Comparison of ENCODE assay signal across 8 mouse cellular contexts in the genomic region with DNA sequence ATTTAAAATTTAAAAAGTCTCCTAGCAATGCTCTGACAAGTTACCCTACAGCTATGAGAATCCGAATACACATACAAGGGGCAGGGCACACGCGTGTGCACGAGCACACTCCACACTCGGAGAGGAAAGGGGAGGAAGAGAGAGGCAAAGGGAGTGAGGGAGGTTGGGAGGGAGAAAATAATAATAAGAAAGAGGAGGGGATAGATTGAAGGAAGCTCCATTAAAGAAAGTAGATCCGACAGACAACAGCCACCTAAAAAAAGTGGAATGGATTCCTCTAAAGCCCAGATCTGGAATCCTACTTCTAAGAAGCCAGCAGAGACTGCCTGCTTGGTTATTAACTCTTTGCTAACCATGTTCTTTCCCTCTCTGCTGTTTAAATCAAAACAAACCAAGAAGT. TPM values are rescaled to one million over a fixed set of nuclear protein-coding genes. Genes with fewer than 3 reads are reported as not detected.
DNase-seq lines count a peak whose midpoint lies in the region; ATAC-seq and TF ChIP-seq lines count a peak whose summit lies in the region.

No protein-coding gene starts in this region.

- H3K9ac ChIP-seq in lung, embryonic 15.5 days, result 0 out of 2 replicates have a peak overlapping the region, but pooled peaks have one; percentile 35
- peak overlapping the region; percentile 32; the same call in 1 of the 2 replicates for H3K9ac ChIP-seq in embryonic facial prominence, embryonic 14.5 days (ENCODE audit: low read depth, low read length)
- no peak overlapping the region for H3K9ac ChIP-seq in intestine, postnatal 0 days (ENCODE audit: low read depth, low read length)
- H3K9ac ChIP-seq in midbrain, postnatal 0 days (replicated peaks; ENCODE audit: low read length, poor library complexity, severe bottlenecking), result peak overlapping the region; percentile 51

- peak overlapping the region; percentile 46 for H3K4me2 ChIP-seq in lung, embryonic 15.5 days
- H3K4me2 ChIP-seq in embryonic facial prominence, embryonic 14.5 days (ENCODE audit: low read depth, low read length), result peak overlapping the region; percentile 47
- peak overlapping the region; percentile 54; the same call in 1 of the 2 replicates for H3K4me2 ChIP-seq in intestine, postnatal 0 days (replicated peaks; ENCODE audit: low read depth)
- H3K4me2 ChIP-seq in midbrain, postnatal 0 days (ENCODE audit: low read depth, low read length, poor library complexity, severe bottlenecking), result peak overlapping the region; percentile 52

- H3K9me3 ChIP-seq in lung, embryonic 15.5 days, result no peaks in the 10 kb centered on the region
- H3K9me3 ChIP-seq in embryonic facial prominence, embryonic 14.5 days (ENCODE audit: control insufficient read depth, low read length), result no peaks in the 10 kb centered on the region
- no peaks in the 10 kb centered on the region for H3K9me3 ChIP-seq in intestine, postnatal 0 days (ENCODE audit: control insufficient read depth)
- H3K9me3 ChIP-seq in midbrain, postnatal 0 days (ENCODE audit: low read length), result no peaks in the 10 kb centered on the region

- no peaks in the 10 kb centered on the region for H3K36me3 ChIP-seq in lung, embryonic 15.5 days
- H3K36me3 ChIP-seq in embryonic facial prominence, embryonic 14.5 days (ENCODE audit: control insufficient read depth, insufficient read depth, low read length), result no peaks in the 10 kb centered on the region
- H3K36me3 ChIP-seq in intestine, postnatal 0 days (ENCODE audit: control insufficient read depth, insufficient read depth), result no peaks in the 10 kb centered on the region
- H3K36me3 ChIP-seq in midbrain, postnatal 0 days (ENCODE audit: insufficient read depth, low read length), result no peaks in the 10 kb centered on the region

- TF ChIP-seq CTCF in intestine, postnatal 0 days (IDR thresholded peaks at IDR 0.05; ENCODE audit: low read depth), result no peak
- no peak for TF ChIP-seq CTCF in midbrain, postnatal 0 days (IDR thresholded peaks at IDR 0.05)

- no peak for DNase-seq in lung, postnatal 14 days
- peak; percentile 84 for DNase-seq in embryonic facial prominence, embryonic 14.5 days (ENCODE audit: low spot score)
- DNase-seq in midbrain, postnatal 0 days (ENCODE audit: low spot score), result peak; percentile 68
- no peak for DNase-seq in left cerebral cortex, adult 8-10 months (ENCODE audit: low spot score in 2 of 2)
- no peak for DNase-seq in left cerebral cortex, adult 9 months (ENCODE audit: low spot score in 2 of 2)

- H3K27me3 ChIP-seq in lung, embryonic 15.5 days, result no peaks in the 10 kb centered on the region
- no peaks in the 10 kb centered on the region for H3K27me3 ChIP-seq in embryonic facial prominence, embryonic 14.5 days (replicated peaks; ENCODE audit: control insufficient read depth, insufficient read depth, low read length)
- no peaks in the 10 kb centered on the region for H3K27me3 ChIP-seq in intestine, postnatal 0 days (replicated peaks; ENCODE audit: control insufficient read depth, insufficient read depth, low read length)
- H3K27me3 ChIP-seq in midbrain, postnatal 0 days (ENCODE audit: insufficient read depth, low read length), result no peaks in the 10 kb centered on the region

- 5% methylated on average over 6 of the region's 6 CpGs for WGBS in lung, embryonic 15.5 days
- WGBS in embryonic facial prominence, embryonic 14.5 days, result 1% methylated on average over 6 of the region's 6 CpGs
- WGBS in intestine, postnatal 0 days, result 10% methylated on average over 6 of the region's 6 CpGs
- WGBS in midbrain, postnatal 0 days, result under 1% methylated on average over 6 of the region's 6 CpGs

- peak; percentile 70; the same call in 1 of the 2 replicates for ATAC-seq in lung, embryonic 15.5 days (ENCODE audit: borderline replicate concordance, extremely low read depth, low FRiP score, low TSS enrichment)
- ATAC-seq in embryonic facial prominence, embryonic 14.5 days (ENCODE audit: low read depth), result peak; percentile 77; the same call in 1 of the 2 replicates
- no peak for ATAC-seq in intestine, postnatal 0 days
- no peak for ATAC-seq in midbrain, postnatal 0 days (ENCODE audit: low FRiP score)
- ATAC-seq in CD4-positive, CD25-positive, alpha-beta regulatory T cell, adult 4 months, result no peak

- H3K4me1 ChIP-seq in lung, embryonic 15.5 days, result 0 out of 2 replicates have a peak, but pooled peaks cover 2% of the 10 kb centered on the region
- H3K4me1 ChIP-seq in embryonic facial prominence, embryonic 14.5 days (ENCODE audit: control insufficient read depth, insufficient read depth, low read length), result no peaks in the 10 kb centered on the region
- no peaks in the 10 kb centered on the region for H3K4me1 ChIP-seq in intestine, postnatal 0 days (replicated peaks; ENCODE audit: control insufficient read depth, insufficient read depth, low read length)
- H3K4me1 ChIP-seq in midbrain, postnatal 0 days (ENCODE audit: insufficient read depth, low read length), result no peaks in the 10 kb centered on the region

- H3K27ac ChIP-seq in lung, embryonic 15.5 days, result no peak overlapping the region
- peak overlapping the region; percentile 16 for H3K27ac ChIP-seq in embryonic facial prominence, embryonic 14.5 days (replicated peaks; ENCODE audit: low read depth, low read length)
- H3K27ac ChIP-seq in intestine, postnatal 0 days (ENCODE audit: low read depth, low read length), result no peak overlapping the region
- H3K27ac ChIP-seq in midbrain, postnatal 0 days (ENCODE audit: low read depth, low read length), result peak overlapping the region; percentile 59

- peak overlapping the region; percentile 39 for H3K4me3 ChIP-seq in lung, embryonic 15.5 days
- H3K4me3 ChIP-seq in embryonic facial prominence, embryonic 14.5 days (ENCODE audit: low read depth, low read length), result peak overlapping the region; percentile 34
- peak overlapping the region; percentile 30 for H3K4me3 ChIP-seq in intestine, postnatal 0 days (ENCODE audit: low read depth, low read length)
- H3K4me3 ChIP-seq in midbrain, postnatal 0 days (ENCODE audit: low read depth, low read length), result peak overlapping the region; percentile 41

RNA-seq across cellular contexts. Expression of a gene that starts 26.5 kb away (rescaled TPM):
- 10.0 and 11.3 TPM in 2 replicates for polyA plus RNA-seq in lung, embryonic 15.5 days (2015; fragmentation: Nextera tagmentation; extraction: Ambion mirVana)
- polyA plus RNA-seq in embryonic facial prominence, embryonic 14.5 days (2014; fragmentation: Nextera tagmentation; extraction: Ambion mirVana), result 19.9 and 20.0 TPM in 2 replicates
- polyA plus RNA-seq in intestine, postnatal 0 days (2015; fragmentation: Nextera tagmentation; extraction: Ambion mirVana), result 7.0 and 7.7 TPM in 2 replicates
- total RNA-seq in midbrain, postnatal 0 days (2014; rRNA removed), result 49.4 and 61.4 TPM in 2 replicates
- 7.9 and 11.6 TPM in 2 replicates for polyA plus RNA-seq in midbrain, postnatal 0 days (2015; fragmentation: Nextera tagmentation; extraction: Ambion mirVana)
- 10 to 100 TPM; 59.1 to 77.3 (median 64.4) TPM for total RNA-seq in left cerebral cortex, adult 8-10 months (2022)
- polyA plus RNA-seq in CD4-positive, CD25-positive, alpha-beta regulatory T cell, adult 4 months (2017; shearing (Covaris generic)), result 10 to 100 TPM; 37.5 to 38.5 TPM

RNA-seq across cellular contexts. Expression of a gene that starts 43.8 kb away (rescaled TPM):
- not detected in 2 replicates for polyA plus RNA-seq in lung, embryonic 15.5 days (2015; fragmentation: Nextera tagmentation; extraction: Ambion mirVana)
- polyA plus RNA-seq in embryonic facial prominence, embryonic 14.5 days (2014; fragmentation: Nextera tagmentation; extraction: Ambion mirVana), result not detected in 2 replicates
- 0.09 and 0.26 TPM in 2 replicates for polyA plus RNA-seq in intestine, postnatal 0 days (2015; fragmentation: Nextera tagmentation; extraction: Ambion mirVana)
- not detected in 2 replicates for total RNA-seq in midbrain, postnatal 0 days (2014; rRNA removed)
- not detected in 2 replicates for polyA plus RNA-seq in midbrain, postnatal 0 days (2015; fragmentation: Nextera tagmentation; extraction: Ambion mirVana)
- total RNA-seq in left cerebral cortex, adult 8-10 months (2022), result under 1 TPM in 1 of 4 experiments, not detected in 3; 0.17 TPM
- polyA plus RNA-seq in CD4-positive, CD25-positive, alpha-beta regulatory T cell, adult 4 months (2017; shearing (Covaris generic)), result not detected

Comparison
In these comparisons a context has a peak if more than half of its experiments do, and no peak if none do; other contexts are left out.
1. ATAC-seq: peak in lung, embryonic 15.5 days (single experiment) and embryonic facial prominence, embryonic 14.5 days (single experiment); none in intestine, postnatal 0 days (single experiment), midbrain, postnatal 0 days (single experiment) and CD4-positive, CD25-positive, alpha-beta regulatory T cell, adult 4 months (single experiment).
2. H3K27ac ChIP-seq: peak in embryonic facial prominence, embryonic 14.5 days (single experiment) and midbrain, postnatal 0 days (single experiment); none in lung, embryonic 15.5 days (single experiment) and intestine, postnatal 0 days (single experiment).
3. DNase-seq: peak in embryonic facial prominence, embryonic 14.5 days (single experiment) and midbrain, postnatal 0 days (single experiment); none in lung, postnatal 14 days (single experiment), left cerebral cortex, adult 8-10 months (0 of 2) and left cerebral cortex, adult 9 months (0 of 2).
4. Peak in every context shown above with its lines, with median percentiles within 50 percentile points of each other: H3K4me2 ChIP-seq and H3K4me3 ChIP-seq.